In the genomic region with DNA sequence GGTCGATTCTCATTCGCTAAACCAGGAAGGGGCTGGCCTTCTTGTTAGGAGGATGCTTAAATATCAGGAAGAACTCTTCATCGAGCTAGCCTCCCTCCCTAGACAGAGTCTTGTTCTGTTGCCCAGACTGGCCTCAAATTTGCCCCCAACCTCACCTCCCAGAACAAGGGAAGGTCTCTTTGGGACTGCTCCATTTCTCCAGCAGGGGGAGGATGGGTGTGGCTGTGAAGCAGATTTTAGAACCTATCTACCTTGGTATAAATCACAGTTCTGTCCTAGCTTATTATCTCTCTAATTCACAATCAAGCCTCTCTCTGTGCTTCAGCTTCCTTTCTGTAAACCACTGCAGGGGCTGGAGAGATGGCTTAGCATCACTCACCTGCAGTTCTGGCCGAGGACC, we compare ENCODE assay signal across 15 mouse cellular contexts.
DNase-seq lines count a peak whose midpoint lies in the region; ATAC-seq and TF ChIP-seq lines count a peak whose summit lies in the region.
"Had no signal": no experiment of that assay in that cellular context is flagged by ENCODE, and none has a peak within 500 bp of the region (broad histone marks: within the 10 kb centered on the region; RNA-seq: fewer than 3 reads in every experiment).

No protein-coding gene starts in this region.

- peaks cover 6% of the 10 kb centered on the region; the same call in 1 of the 2 replicates for H3K4me1 ChIP-seq in kidney, postnatal 0 days (replicated peaks; ENCODE audit: insufficient read depth, low read length)
- no peaks in the 10 kb centered on the region for H3K4me1 ChIP-seq in midbrain, postnatal 0 days (ENCODE audit: insufficient read depth, low read length)
- H3K4me1 ChIP-seq in midbrain, embryonic 13.5 days (replicated peaks) = peaks cover 13% of the 10 kb centered on the region

- DNase-seq in kidney, postnatal 0 days (ENCODE audit: low spot score) = no peak
- DNase-seq in kidney, postnatal 10 days = no peak
- no peak for DNase-seq in midbrain, postnatal 0 days (ENCODE audit: low spot score)
- DNase-seq in Patski (ENCODE audit: low read depth, low spot score) = no peak
- DNase-seq in layer of hippocampus, postnatal 14 days (ENCODE audit: low spot score in 2 of 2) = no peak
- DNase-seq: adrenal gland, adult 2 months; cerebellum, adult 9-10 months; gastrocnemius, postnatal 10 days; heart, postnatal 14 days had no signal

- no peaks in the 10 kb centered on the region for H3K27me3 ChIP-seq in kidney, postnatal 0 days (ENCODE audit: insufficient read depth, low read length)
- H3K27me3 ChIP-seq in midbrain, postnatal 0 days (ENCODE audit: insufficient read depth, low read length) = no peaks in the 10 kb centered on the region
- no peaks in the 10 kb centered on the region for H3K27me3 ChIP-seq in midbrain, embryonic 13.5 days
- H3K27me3 ChIP-seq in Patski = no peaks in the 10 kb centered on the region

- WGBS in kidney, postnatal 0 days = 85% methylated on average over 4 of the region's 4 CpGs
- WGBS in midbrain, postnatal 0 days = 89% methylated on average over 4 of the region's 4 CpGs
- 95% methylated on average over 4 of the region's 4 CpGs for WGBS in midbrain, embryonic 13.5 days

- H3K9me3 ChIP-seq in kidney, postnatal 0 days (replicated peaks; ENCODE audit: low read length) = no peaks in the 10 kb centered on the region
- H3K9me3 ChIP-seq in midbrain, postnatal 0 days (ENCODE audit: low read length) = no peaks in the 10 kb centered on the region
- H3K9me3 ChIP-seq in midbrain, embryonic 13.5 days = no peaks in the 10 kb centered on the region
- H3K9me3 ChIP-seq: heart, embryonic 10.5 days had no signal

- no peak overlapping the region for H3K4me3 ChIP-seq in kidney, postnatal 0 days (replicated peaks; ENCODE audit: low read depth, low read length)
- H3K4me3 ChIP-seq in midbrain, postnatal 0 days (ENCODE audit: low read depth, low read length) = no peak overlapping the region
- no peak overlapping the region for H3K4me3 ChIP-seq in midbrain, embryonic 13.5 days (replicated peaks)
- H3K4me3 ChIP-seq: heart, embryonic 10.5 days had no signal

- in situ Hi-C loops in Patski (cut with MboI; ENCODE audit: low pct_unique_long_range_greater_than_20kb) = loop anchor here (10.0 kb wide), 1 partner anchor 432 kb away; no protein-coding TSS in a partner anchor

- POLR2A ChIA-PET in Patski (lab: Charles Lee) = no interaction called here

- peak; percentile 28; the same call in 1 of the 2 replicates for TF ChIP-seq CTCF in kidney, postnatal 0 days (IDR thresholded peaks at IDR 0.05; ENCODE audit: low read depth)
- TF ChIP-seq CTCF in midbrain, postnatal 0 days (IDR thresholded peaks at IDR 0.05) = peak; percentile 63
- TF ChIP-seq CTCF in Patski (IDR thresholded peaks at IDR 0.05) = peak; percentile 27

- no peak for ATAC-seq in kidney, postnatal 0 days (replicated peaks; ENCODE audit: low FRiP score, low read depth)
- no peak for ATAC-seq in midbrain, postnatal 0 days (ENCODE audit: low FRiP score)
- no peak for ATAC-seq in midbrain, embryonic 13.5 days
- ATAC-seq in Patski = no peak
- ATAC-seq in erythroblast, adult 5-6 weeks (replicated peaks; ENCODE audit: low FRiP score, poor library complexity, severe bottlenecking) = no peak
- ATAC-seq: CD4-positive, CD25-positive, alpha-beta regulatory T cell, adult 4 months; inflammation-experienced regulatory T-cells, adult 6 months; midbrain, embryonic 16.5 days had no signal

- H3K36me3 ChIP-seq in kidney, postnatal 0 days (ENCODE audit: insufficient read depth, low read length) = no peaks in the 10 kb centered on the region
- no peaks in the 10 kb centered on the region for H3K36me3 ChIP-seq in midbrain, postnatal 0 days (ENCODE audit: insufficient read depth, low read length)
- no peaks in the 10 kb centered on the region for H3K36me3 ChIP-seq in midbrain, embryonic 13.5 days
- H3K36me3 ChIP-seq: heart, embryonic 10.5 days had no signal

- no peak overlapping the region for H3K27ac ChIP-seq in kidney, postnatal 0 days
- no peak overlapping the region for H3K27ac ChIP-seq in midbrain, postnatal 0 days (ENCODE audit: low read depth, low read length)
- H3K27ac ChIP-seq in midbrain, embryonic 13.5 days = no peak overlapping the region
- H3K27ac ChIP-seq: heart, embryonic 10.5 days had no signal

- CTCF ChIA-PET in Patski (lab: Charles Lee) = no interaction called here

- H3K4me2 ChIP-seq in kidney, postnatal 0 days (ENCODE audit: low read length) = no peak overlapping the region
- H3K4me2 ChIP-seq in midbrain, postnatal 0 days (ENCODE audit: low read depth, low read length, poor library complexity, severe bottlenecking) = no peak overlapping the region
- no peak overlapping the region for H3K4me2 ChIP-seq in midbrain, embryonic 13.5 days (replicated peaks)

- H3K9ac ChIP-seq in kidney, postnatal 0 days (ENCODE audit: low read depth, low read length) = no peak overlapping the region
- no peak overlapping the region for H3K9ac ChIP-seq in midbrain, postnatal 0 days (replicated peaks; ENCODE audit: low read length, poor library complexity, severe bottlenecking)
- no peak overlapping the region for H3K9ac ChIP-seq in midbrain, embryonic 13.5 days (replicated peaks)
